Mouse (Mus musculus) megakaryocyte-erythroid progenitor cell, adult 5-6 weeks (primary cell): ENCODE measurements around the gene Wdr18. TPM values are rescaled to one million over a fixed set of nuclear protein-coding genes. Genes with fewer than 3 reads are reported as not detected.

Experiments
- ATAC-seq: replicated peaks from 2 replicates; pipeline ENCODE4 v1.8.0; 2016; ENCODE audit warnings: mild to moderate bottlenecking, inconsistent platforms; ENCODE audit not compliant: severe bottlenecking, poor library complexity, low FRiP score, low TSS enrichment
- total RNA-seq, 2 experiments: library from RNA; stranded (forward) in 1 of 2; stranded (reverse) in 1 of 2; fragments of 200-1000, 215-1000 nt in 1 of 2; fragments of >200 nt in 1 of 2; fragmentation: Nextera tagmentation in 1 of 2; gene quantifications; 2 replicates each; pipeline ENCODE4 v1.2.3; 2014 to 2017

The Wdr18 gene
- total RNA-seq, 2 experiments from 2014 or later, result 23.4 to 86.4 TPM

DNA sequence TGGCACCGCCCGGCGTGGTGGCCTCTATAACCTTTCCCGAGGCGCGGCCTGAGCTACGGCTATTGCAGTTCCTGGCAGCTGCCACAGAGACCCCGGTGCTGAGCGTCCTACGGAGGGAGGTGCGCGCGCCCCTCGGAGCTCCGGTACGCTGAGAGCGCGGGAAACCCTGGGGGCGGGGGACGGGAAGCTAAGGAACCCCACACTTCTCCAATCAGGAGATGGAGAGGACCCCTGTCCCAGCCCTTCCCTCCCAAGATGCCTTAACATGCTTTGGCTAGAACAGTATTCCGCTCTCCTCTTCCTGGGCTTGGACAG is 11.2 kb downstream of the Wdr18 start:
- no peak for ATAC-seq

DNA sequence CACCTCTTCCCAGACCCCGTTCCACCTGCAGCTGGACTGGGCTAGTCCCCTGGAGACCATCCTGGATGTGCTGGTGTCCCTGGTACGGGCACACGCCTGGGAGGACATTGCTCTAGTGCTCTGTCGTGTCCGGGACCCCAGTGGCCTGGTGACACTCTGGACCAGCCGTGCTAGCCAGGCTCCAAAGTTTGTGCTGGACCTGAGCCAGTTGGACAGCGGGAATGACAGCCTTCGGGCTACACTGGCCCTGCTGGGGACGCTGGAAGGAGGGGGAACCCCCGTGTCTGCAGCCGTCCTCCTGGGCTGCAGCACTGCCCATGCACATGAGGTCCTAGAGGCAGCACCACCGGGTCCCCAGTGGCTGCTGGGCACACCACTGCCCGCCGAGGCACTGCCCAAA is 12.9 kb downstream of the Wdr18 start:
- no peak for ATAC-seq

DNA sequence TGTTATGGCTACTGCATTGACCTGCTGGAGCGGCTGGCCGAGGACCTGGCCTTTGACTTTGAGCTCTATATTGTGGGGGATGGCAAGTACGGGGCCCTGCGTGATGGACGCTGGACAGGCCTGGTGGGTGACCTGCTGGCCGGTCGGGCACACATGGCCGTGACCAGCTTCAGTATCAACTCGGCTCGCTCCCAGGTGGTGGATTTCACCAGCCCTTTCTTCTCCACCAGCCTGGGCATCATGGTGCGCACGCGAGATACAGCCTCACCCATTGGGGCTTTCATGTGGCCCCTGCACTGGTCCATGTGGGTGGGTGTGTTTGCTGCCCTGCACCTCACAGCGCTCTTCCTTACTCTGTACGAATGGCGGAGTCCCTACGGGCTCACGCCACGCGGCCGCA is 14.1 kb downstream of the Wdr18 start:
- ATAC-seq, result no peak

DNA sequence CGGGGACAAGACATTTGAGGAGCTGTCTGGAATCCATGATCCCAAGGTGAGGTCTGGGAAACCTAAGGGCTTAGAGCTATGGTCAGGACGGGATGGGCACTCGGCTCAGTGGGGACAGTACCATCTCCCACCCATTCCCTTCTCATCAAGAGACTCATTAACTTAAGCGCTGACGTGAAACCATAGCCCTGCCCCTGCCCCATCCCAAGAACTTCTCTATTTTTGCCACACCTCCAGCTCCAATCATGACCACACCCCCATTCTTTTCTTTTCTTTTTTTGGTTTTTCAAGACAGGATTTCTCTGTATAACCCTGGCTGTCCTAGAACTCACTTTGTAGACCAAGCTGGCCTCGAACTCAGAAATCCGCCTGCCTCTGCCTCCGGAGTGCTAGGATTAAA is 14.7 kb downstream of the Wdr18 start:
- ATAC-seq, result no peak

DNA sequence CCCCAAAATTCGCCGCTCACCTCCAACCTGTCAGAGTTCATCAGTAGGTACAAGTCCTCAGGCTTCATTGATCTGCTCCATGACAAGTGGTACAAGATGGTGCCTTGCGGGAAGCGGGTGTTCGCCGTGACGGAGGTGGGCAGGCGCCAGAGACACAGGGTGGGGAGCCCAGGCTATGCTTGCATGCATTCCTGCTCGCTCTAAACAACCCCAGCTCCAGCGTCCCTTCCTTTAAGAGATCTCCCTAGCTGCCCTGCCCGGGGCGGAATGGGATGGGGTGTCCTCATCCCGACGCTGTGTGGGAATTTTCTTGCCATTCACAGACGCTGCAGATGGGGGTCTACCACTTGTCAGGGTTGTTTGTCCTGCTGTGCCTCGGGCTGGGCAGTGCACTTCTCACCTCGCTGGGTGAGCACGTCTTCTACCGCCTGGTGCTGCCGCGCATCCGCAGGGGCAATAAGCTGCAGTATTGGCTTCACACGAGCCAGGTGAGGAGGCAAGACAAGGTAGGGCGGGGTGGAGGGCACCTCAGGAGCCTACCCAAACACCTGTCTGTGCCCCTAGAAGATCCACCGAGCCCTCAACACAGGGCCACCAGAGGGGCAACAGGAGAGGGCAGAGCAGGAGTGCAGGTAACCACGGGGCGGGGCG is 16.2 kb downstream of the Wdr18 start:
- no peak for ATAC-seq

DNA sequence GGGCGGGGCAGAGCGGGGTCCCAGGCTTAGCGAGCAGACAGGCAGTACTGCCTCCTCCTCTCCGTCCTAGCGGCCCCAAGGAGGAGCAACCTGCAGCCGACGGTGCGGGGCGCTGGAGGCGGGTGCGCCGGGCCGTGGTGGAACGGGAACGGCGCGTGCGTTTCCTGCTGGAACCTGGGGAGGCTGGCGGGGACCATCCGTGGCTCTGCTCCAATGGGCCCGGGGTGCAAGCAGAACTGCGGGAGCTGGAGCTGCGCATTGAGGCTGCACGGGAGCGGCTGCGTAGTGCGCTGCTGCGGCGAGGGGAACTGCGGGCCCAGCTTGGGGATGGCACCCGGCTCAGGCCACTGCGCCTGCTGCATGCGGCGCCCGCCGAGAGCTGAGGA is 16.8 kb downstream of the Wdr18 start:
- ATAC-seq, result no peak

DNA sequence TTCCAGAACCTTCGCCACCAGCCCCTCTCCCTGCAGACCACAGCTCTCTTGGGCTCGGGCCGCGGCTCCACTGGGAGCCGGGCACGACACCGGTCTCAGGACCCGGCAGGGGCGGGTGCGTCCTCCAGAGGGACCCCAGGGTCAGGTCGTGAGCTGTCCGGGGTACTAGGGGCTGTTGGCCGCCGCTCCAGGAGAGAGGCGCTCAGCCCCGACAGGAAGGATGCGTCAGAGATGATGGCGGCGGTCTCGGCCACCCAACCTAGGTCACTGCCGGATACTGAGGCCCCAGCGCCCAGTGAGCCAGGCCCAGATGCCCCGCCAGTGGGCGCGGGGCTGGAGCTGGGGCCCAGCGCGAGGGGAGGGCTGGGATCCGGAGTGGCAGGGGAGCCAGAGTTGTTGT is 17.4 kb downstream of the Wdr18 start:
- ATAC-seq, result no peak

DNA sequence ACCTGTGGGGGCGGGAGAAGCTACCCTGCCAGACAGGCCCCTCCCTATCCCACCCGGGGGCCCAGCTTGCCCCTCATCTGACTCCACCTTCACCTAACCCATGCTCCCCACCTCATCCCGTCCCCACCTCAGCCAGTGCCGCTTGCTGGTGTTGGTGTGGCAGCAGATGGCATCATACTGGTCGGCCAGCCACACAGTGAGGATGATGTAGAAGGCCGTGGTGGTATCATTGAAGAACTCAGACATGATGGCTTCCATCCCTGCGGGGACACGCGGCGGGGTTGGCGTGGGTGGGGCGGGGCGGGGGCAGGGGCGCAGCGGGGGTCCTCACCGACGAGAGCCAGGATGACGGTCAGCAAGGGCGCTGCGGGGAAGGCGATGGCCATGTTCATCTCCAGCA is 18.1 kb downstream of the Wdr18 start:
- ATAC-seq, result no peak

DNA sequence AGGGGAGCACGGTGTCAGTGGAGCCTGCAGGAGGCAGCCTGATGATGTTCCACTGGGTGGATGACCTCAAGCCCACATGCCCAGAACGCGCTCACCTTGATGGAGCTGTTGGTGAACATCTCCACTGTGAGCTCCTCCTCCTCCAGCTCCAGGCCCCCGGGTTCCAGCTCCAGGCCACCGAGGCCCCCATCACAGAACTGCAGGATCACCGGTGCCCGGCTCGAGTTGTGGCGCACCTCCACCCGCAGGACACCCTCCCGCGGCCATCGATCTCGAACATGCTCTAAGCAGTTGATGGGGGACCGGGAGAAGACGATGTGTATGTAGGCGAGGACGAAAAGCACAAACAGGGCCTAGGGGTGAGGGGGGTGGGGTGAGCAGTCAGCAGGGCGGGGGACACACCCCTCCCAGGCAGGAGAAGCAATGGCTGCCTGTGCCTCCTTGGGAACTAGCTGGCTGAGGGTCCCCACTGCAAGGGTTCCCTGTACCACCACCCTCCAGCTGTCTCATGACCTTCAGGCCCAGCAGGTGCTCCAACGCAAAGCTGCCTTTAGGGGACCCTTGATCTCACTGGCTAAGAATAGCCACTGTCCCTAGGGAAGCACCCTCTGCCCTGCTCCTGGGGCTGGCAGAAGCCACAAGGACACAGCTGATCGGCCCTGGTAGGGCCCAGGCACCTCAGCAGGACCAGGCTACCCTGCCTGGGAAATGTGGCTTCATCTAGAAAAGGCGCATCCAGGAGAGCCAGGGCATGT is 19.6 kb downstream of the Wdr18 start:
- no peak for ATAC-seq

DNA sequence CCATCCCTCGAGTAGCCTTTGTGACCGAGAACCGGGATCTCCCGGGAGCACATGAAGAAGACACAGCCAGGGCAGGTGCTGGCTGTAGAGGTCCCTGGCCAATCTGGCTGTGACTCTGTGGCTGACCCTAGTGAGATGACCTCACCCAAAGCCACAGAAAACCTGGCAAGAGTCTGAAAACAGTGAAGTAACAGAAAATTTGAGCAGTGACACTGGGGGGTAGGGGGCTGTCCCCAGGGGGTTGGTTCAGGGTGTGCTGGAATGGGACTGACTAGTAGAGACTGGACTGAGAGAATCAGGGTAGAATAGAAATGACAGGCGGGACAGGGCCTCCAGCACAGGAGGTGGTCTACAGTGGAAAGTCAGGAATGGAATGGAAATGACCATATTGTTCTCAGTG is 23.3 kb downstream of the Wdr18 start:
- no peak for ATAC-seq

DNA sequence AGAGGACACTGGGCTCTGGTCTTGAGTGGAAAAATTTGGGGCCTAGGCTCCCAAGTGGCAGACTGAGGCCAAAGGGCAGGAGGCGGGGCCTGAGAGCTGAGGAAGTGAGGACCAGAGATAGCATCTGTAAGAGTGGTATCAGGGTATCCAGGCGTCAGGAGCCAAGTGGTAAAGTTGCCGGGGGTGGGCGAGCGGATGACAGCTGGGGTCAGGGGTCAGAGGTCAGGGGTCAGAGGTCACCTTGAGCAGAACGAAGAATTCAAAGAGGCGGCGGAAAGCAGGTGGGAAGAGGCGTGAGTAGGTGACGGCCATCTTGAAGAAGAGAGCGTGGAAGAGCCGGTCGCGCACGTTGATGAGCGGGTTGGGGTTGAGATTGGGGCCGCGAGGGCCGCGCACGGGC is 23.7 kb downstream of the Wdr18 start:
- ATAC-seq, result no peak

DNA sequence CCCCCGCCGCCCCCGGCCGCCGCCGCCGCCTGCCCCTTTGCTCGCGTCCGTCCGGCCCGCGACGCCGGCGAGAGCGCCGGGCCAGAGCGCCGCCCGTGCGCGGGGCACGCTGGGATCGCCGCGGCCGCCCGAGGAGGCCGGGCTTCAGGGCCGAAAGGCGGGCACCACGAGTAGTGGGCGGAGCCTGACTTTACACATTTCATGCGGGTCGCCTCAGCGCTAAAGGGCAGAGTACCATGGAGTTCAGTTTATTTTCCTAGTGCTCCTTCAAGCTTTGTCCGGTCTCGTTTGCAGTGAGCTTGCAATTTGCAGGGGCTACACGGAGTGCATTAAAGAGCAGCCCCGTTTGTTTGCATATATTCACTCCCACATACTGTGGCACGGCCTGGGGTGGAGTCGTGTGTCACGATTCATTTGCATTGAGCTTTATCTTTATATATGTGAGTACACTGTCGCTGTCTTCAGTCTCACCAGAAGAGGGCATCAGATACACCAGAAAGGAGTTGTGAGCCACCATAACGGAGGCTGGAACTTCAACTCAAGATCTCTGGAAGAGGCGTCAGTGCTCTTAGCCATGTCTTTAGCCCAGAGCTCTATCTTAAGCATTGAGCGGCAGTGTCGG is 24.4 kb downstream of the Wdr18 start, which contains the start of gene Tmem259:
Tmem259 (minus strand) TSS at position 136 of the 622 bp plus-strand sequence.
- peak; percentile 55 for ATAC-seq

DNA sequence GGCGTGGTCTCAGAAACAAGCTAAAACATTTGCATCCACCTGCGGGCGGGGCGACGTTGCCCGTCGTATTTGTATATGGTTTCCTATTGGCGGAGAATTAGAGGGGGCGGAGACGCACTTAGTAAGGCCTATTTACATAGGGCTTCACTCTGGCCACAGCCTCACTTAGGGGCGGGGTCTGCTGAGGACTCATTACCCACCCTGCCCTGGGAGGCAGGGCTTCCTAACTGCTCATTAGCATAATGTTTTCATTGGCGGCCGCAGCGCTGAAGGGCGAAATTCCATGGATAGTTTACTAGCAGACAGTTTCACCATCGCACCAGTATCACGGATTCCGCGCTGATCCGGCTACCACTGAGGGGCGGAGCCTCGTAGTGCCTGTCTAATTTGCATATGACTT is 24.9 kb downstream of the Wdr18 start:
- ATAC-seq, result peak; percentile 79

DNA sequence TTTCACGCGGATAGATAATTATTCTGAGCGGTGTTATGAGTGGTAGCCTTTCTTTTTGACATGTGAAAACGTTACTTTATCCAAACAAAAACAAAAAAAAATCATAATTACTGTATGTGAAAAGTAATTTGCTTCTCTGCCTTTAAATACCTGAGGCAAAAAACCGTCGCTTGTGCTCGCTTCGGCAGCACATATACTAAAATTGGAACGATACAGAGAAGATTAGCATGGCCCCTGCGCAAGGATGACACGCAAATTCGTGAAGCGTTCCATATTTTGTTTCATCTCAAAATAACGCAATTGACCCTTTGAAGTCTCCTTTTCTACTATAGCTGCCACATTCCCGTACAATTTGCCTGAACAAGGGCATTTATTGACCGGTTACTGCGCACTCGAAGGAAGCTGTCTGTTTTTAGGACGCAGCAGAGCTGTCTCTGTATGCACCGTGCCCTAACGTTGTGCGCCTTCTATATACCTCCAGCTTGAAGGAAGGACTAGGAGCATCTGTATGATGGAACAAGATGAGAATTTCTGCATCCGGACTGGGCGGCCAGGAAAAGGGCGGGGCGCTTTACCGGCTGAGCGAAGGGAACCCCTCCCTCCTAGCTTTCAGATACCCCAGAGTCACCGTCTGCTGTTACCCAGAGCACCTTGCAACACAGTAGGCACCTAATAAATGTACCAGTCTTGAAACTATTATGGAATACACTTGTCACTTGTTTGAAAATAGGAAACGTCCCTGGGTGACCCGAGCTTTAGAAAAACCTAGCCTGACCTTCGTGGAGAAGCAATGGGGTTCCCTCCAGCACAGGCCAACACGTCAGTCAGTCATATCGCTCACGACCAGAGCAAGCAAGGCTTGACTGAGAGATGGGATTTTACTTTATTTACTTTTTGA is 25.6 kb downstream of the Wdr18 start:
- peak; percentile 7; the same call in 1 of the 2 replicates for ATAC-seq

DNA sequence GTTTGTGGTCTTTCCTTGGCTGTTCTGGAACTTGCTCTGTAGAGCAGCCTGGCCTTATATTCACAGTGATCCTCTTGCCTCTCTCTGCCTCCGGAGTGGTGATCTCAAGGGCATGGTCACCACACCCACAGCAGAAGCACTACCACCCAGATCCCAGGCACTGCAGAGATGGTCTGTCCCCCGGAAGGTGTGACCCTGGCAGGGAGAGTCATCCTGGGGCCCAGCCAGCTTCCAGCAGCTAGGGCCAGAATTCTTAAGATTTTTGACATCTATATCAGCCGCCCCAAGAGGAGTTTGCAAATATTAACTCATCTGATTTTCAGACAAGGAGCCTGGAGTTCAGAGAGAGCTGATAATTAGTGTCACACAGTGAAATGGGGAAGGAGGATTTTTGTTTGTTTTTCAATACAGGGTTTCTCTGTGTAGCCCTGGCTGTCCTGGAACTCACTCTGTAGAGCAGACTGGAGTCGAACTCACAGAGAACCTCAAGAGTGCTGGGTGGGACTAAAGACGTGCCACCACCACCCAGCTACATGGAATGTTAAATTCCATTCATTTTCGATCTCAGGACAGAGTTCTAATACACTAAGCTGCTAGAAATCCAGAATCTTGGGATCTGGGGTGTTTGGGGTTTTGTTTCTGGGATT is 26.4 kb downstream of the Wdr18 start:
- no peak for ATAC-seq

DNA sequence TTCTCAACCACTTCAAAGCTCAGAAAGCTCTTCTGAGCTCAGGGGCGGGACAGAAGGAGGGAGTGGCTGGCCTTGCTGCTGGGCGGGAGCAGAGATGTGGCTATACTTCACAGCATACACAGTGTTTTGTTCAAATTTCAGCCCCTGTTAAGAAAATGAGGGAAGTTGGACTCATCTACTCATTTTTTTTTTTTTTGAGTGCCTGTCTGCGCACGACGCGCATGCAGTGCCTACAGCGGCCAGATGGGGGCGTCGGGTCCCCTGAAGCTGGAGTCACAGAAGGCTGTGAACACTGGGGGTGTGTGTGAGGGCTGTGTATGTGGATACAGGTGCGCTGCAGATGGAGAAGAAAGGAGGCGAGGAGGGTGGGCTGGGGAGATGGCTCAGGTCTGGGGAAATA is 27.0 kb downstream of the Wdr18 start:
- ATAC-seq, result peak; percentile 11; the same call in 1 of the 2 replicates

DNA sequence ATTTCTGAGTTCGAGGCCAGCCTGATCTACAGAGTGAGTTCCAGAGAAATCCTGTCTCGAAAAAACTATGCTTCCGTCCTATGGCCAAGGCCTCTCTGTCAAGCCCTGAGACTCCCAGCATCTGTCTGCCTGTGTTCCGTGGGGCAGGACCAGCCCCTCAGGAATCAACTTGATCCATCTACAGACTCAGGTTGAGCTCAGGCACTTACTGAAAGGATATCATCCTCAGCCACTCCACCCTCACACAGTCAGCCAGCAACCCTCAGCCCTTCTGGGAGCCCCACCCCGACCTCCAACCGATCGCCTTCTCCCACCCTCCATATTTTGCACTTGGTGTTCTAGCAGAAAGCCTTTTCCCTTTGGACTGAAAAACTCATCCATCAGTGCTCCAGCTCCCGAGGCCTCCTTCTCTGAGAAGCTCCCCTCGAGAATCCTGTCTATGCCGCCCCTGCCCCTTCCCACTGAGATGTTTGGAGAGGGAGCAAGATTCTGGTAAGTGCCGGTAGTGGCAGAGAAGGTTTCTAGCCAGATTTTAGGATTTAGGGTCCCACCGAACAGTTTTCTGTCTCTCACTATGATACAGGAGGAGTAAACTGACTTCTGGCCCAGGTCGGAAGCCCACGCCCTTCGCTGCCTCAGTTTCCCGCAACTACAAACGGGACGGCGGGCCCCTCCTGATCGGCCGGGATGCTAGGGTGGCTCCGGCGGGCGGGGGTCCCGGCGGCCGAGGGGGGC is 28.0 kb downstream of the Wdr18 start:
- ATAC-seq, result no peak

DNA sequence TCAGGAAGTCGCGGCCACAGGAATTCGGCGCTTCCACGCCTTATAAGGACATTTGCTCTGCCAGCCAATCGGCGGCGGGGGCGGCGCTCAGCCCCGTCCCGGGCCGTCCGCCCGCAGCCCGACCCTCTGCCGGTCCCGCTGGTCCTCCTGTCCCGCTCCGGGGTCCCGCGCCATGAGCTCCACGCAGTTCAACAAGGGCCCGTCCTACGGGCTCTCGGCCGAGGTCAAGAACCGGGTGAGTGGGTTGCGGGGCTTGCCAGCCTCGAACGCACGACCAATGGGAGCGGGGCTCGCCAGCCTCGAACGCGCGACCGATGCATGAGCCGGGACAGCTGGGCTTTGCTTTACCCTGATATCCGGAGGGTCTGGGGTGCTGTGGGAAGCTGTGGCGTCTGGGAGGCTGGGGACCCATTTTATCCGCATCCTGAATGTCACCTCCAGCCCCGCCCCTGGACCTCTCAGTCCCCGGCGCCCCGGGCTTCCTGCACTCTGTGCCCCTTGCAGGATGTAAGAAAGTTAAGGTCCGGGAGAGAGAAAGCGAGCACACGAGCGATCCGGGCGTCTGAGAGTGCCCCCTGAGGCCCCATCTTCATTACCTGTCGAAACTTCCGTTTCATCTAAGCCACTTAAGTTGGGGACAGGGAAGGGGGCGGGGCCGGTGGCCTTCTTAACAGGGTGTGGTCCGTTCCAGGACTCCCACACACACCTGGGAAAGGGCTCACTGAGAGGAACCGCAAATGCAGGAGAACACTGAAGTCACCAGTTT is 28.7 kb downstream of the Wdr18 start, which contains the start of gene Cnn2:
Cnn2 (plus strand) TSS at position 79 of the 766 bp plus-strand sequence.
- ATAC-seq, result no peak
